In the genomic region with DNA sequence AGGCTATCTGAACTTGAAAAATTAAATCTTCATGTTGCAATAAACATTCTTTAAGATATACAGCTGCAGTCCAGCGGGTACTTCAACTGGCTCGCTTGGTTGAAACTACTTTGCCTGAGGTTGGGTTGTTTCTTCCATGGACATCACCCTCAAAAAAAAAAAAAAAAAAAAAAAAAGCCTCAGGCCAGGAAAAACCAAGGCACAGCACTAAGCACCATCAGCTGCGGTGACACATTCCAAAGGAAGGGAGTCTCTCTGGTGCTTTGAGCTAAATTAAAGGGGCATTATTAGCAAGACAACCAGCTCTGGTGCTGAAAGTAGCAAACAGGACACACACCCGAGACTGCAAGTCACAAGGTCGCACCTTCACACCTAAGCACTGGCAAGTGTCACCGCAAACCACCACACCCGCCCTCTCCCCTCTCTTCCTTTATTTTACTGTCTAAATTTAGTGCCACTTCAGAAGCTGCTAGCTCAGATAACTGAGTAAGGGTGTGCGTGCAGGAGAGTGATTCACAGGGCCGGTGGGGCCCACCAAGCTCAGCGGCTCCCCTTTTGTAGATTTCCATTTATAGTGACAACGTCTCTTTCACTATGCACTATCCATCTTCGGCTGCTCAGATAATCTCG, we compare ENCODE assay signal across 12 mouse cellular contexts.
DNase-seq lines count a peak whose midpoint lies in the region; ATAC-seq and TF ChIP-seq lines count a peak whose summit lies in the region.
"Had no signal": no experiment of that assay in that cellular context is flagged by ENCODE, and none has a peak within 500 bp of the region (broad histone marks: within the 10 kb centered on the region; RNA-seq: fewer than 3 reads in every experiment).

No protein-coding gene starts in this region.

- no peak overlapping the region for H3K4me3 ChIP-seq in lung, adult 2 months (replicated peaks; ENCODE audit: extremely low read depth, low read depth, low read length)
- no peak overlapping the region for H3K4me3 ChIP-seq in liver, postnatal 0 days (ENCODE audit: low read depth, low read length)
- H3K4me3 ChIP-seq: limb, embryonic 13.5 days; midbrain, embryonic 13.5 days had no signal

- H3K27ac ChIP-seq in liver, postnatal 0 days (ENCODE audit: low read depth) = no peak overlapping the region
- H3K27ac ChIP-seq: limb, embryonic 13.5 days; midbrain, embryonic 13.5 days had no signal

- TF ChIP-seq EP300 in liver, postnatal 0 days (IDR thresholded peaks at IDR 0.05; ENCODE audit: low read depth) = peak; percentile 46; the same call in 1 of the 2 replicates

- H3K4me2 ChIP-seq in liver, postnatal 0 days (ENCODE audit: low read depth, low read length) = 0 out of 2 replicates have a peak overlapping the region, but pooled peaks have one; percentile 2
- H3K4me2 ChIP-seq: limb, embryonic 13.5 days; midbrain, embryonic 13.5 days had no signal

- no peak for TF ChIP-seq POLR2A in lung, adult 2 months (IDR thresholded peaks at IDR 0.05; ENCODE audit: borderline replicate concordance, extremely low read depth, low read depth, low read length)

- 60% methylated on average over 13 of the region's 13 CpGs for WGBS in lung, adult 2 months
- 32% methylated on average over 13 of the region's 13 CpGs for WGBS in liver, postnatal 0 days (ENCODE audit: insufficient replicate concordance)

- peak; percentile 67 for ATAC-seq in granulocyte monocyte progenitor cell, adult 5-6 weeks (replicated peaks; ENCODE audit: poor library complexity, severe bottlenecking)
- ATAC-seq in liver, postnatal 0 days = peak; percentile 36; the same call in 1 of the 2 replicates
- ATAC-seq: forebrain, embryonic 14.5 days; midbrain, embryonic 13.5 days had no signal

- peak; percentile 14 for DNase-seq in lung, postnatal 36 days
- DNase-seq in lung, adult 2 months = no peak
- DNase-seq in liver, postnatal 0 days = no peak
- peak; percentile 28 to 47 for DNase-seq in thymus, postnatal 36 days
- DNase-seq in cerebellum, postnatal 10 days = no peak
- no peak for DNase-seq in lung, postnatal 4 days
- no peak for DNase-seq in ovary, postnatal 14 days (ENCODE audit: low spot score)
- DNase-seq: kidney, postnatal 14 days had no signal

- no peak for TF ChIP-seq CTCF in lung, adult 2 months (IDR thresholded peaks at IDR 0.05; ENCODE audit: insufficient read depth, low read length)
- TF ChIP-seq CTCF in liver, postnatal 0 days (IDR thresholded peaks at IDR 0.05; ENCODE audit: low read depth) = no peak

- no peak overlapping the region for H3K9ac ChIP-seq in liver, postnatal 0 days (replicated peaks)
- H3K9ac ChIP-seq: limb, embryonic 13.5 days; midbrain, embryonic 13.5 days had no signal

- H3K4me1 ChIP-seq in lung, adult 2 months (ENCODE audit: control insufficient read depth, insufficient read depth, low read length) = no peaks in the 10 kb centered on the region
- peaks cover 19% of the 10 kb centered on the region for H3K4me1 ChIP-seq in liver, postnatal 0 days (ENCODE audit: insufficient read depth)
- H3K4me1 ChIP-seq: limb, embryonic 13.5 days; midbrain, embryonic 13.5 days had no signal

- no peaks in the 10 kb centered on the region for H3K36me3 ChIP-seq in liver, postnatal 0 days (replicated peaks; ENCODE audit: insufficient read depth, low read length)
- H3K36me3 ChIP-seq: limb, embryonic 13.5 days; midbrain, embryonic 13.5 days had no signal

- H3K9me3 ChIP-seq in liver, postnatal 0 days (ENCODE audit: low read length) = no peaks in the 10 kb centered on the region
- H3K9me3 ChIP-seq: limb, embryonic 13.5 days; midbrain, embryonic 13.5 days had no signal

- no peaks in the 10 kb centered on the region for H3K27me3 ChIP-seq in liver, postnatal 0 days (ENCODE audit: insufficient read depth, low read length)
- H3K27me3 ChIP-seq: limb, embryonic 13.5 days; midbrain, embryonic 13.5 days had no signal

Comparison
In these comparisons a context has a peak if more than half of its experiments do, and no peak if none do; other contexts are left out.
1. DNase-seq: peak in lung, postnatal 36 days (single experiment) and thymus, postnatal 36 days (2 of 2); none in lung, adult 2 months (single experiment), liver, postnatal 0 days (single experiment), cerebellum, postnatal 10 days (0 of 2), lung, postnatal 4 days (0 of 2) and ovary, postnatal 14 days (single experiment).